Mouse (Mus musculus) heart, adult 11 months (tissue): ENCODE measurements around the gene Polr2f.

ENCODE experiments used
- DNase-seq: peaks from one replicate; pipeline ENCODE4 v3.0.0; 2022

Polr2f gene

GRCm38 (mm10) chr15:79122546-79122945 is 18.3 kb upstream of the Polr2f start:
- DNase-seq = peak; percentile 90

- peak; percentile 98 for DNase-seq
Observed at GRCm38 (mm10) chr15:79123751-79124150, 17.1 kb upstream of the Polr2f start.

GRCm38 (mm10) chr15:79124331-79124875 is 16.4 kb upstream of the Polr2f start:
- DNase-seq = peak; percentile 92

GRCm38 (mm10) chr15:79126217-79126932 is 14.4 kb upstream of the Polr2f start:
- peak; percentile 94 for DNase-seq

DNA sequence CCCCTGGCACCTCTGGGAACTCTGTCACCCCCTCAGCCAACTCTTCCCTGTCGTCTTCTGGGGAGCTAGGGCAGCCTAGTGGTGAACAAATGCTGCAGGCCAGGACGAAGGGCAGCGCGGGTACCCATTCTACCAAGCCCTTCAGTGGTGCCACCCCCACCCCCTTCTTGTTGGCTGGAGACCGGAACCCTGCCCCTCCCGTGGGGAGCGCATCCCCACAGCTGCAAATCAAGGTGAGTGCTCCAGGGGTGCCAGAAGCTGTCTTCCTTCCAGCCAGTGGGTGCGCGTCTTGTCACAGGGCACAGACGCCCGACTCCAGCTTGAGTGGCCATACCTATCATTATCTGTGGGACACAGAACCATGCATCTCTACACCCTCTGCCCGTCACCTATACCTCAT is 13.7 kb upstream of the Polr2f start:
- peak; percentile 92 for DNase-seq

DNA sequence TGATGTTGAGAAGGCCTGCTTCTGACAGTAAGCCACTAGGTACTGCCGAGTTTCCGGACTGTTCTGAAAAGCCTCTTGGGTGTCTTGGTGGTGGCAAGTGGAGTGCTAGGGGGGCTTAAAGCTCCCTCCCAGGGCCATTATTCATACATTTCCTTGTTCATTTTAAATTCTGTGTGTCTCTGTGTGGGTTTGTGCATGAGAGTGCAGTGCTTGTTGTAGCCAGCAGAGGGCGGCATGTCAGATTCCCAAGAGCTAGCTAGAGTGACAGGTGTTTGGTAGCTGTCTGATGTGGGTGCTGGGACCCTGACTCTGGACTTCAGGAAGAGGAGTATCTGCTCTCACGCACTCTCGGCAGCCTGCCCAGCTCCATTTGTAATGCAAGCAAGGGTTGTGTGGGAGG is 12.6 kb upstream of the Polr2f start:
- DNase-seq = peak; percentile 76

GRCm38 (mm10) chr15:79129311-79129710 is 11.5 kb upstream of the Polr2f start:
- no peak for DNase-seq

GRCm38 (mm10) chr15:79130782-79131181 is 10.0 kb upstream of the Polr2f start:
- DNase-seq = peak; percentile 91

DNA sequence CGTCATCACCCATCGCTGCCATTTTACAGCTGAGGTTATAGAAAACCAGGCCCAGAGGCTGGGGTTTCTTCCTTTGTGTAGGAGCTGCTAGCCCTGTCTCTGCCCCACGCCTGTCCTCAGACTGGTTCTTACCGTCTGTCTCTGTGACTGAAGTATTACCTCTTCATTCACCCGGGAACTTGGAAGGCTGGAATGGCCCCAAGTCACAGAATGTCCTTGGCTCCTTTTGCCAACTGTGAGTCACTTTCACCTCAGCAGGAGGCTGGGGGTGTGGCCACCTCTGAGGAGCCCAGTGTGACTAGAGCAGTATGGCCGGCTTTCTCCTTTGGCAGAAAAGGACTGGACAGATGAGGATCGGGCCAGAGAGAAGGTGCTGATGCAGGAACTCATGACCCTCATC is 9.4 kb upstream of the Polr2f start:
- peak; percentile 98 for DNase-seq

GRCm38 (mm10) chr15:79133191-79133661 is 7.6 kb upstream of the Polr2f start:
- peak; percentile 98 for DNase-seq

- DNase-seq = no peak
Observed at GRCm38 (mm10) chr15:79134496-79135270, 6.1 kb upstream of the Polr2f start.

GRCm38 (mm10) chr15:79135332-79135731 is 5.5 kb upstream of the Polr2f start:
- no peak for DNase-seq

DNA sequence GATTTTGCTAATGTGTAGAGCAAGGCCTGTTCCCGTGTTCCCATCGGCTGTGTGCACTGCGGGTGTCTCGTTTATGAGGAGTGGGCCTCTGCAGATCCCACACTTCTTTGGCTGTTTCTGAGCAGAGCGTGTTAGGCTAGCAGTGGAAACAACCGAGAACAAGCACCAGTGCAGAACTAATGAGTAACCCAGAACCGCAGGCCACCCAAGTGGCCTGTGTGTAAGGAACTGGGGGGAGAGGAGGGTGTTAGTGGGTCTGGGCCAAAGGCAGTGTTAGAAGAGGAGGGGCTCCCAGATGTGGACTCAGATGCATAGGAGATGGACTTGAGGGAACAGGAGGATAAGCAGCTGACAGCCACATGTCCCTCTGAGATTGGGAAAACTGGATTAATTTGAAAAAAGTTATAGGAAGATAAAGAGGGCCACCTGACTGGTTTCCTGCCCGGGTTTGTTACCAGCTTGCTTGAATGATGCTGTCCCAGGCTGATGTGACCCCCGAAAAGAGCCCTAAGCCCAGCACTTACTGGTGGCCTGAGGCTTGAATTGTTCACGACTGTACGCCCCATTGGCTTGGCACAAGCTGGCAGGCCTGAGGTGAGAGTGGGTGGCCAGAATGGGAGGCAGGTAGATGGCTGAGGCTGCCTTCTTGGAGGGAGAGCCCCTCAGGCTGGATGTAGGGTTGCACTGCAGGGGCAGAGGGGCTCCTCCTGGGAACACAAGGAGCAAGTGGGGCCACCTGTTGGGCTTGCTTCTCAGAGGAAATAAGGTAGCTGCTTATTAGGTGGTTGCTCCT is 4.8 kb upstream of the Polr2f start:
- no peak for DNase-seq

- DNase-seq = no peak
Observed at GRCm38 (mm10) chr15:79139640-79140039, 1.2 kb upstream of the Polr2f start.

- DNase-seq = no peak
Observed at GRCm38 (mm10) chr15:79141566-79141917, 733 bp downstream of the Polr2f start.

- no peak for DNase-seq
Observed at GRCm38 (mm10) chr15:79143316-79143715, 2.5 kb downstream of the Polr2f start.

DNA sequence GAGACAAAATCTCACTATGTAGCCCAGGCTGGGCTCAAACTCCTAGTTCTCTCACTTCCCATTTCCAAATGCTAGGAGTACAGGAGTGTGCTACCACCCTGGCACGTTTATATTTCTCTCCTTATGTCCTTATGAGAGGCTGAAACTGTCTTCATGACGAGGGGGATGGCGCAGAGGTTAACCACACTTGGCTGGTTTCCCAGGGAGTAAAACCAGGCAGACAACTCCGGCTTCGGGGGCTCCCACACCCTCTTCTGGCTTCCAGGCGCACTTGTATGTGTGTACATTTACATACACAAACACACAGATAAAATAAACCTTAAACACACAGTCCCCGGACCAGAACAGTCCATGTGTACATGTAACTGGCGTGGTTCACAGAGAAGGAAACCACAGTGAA is 3.2 kb downstream of the Polr2f start:
- DNase-seq = no peak

DNA sequence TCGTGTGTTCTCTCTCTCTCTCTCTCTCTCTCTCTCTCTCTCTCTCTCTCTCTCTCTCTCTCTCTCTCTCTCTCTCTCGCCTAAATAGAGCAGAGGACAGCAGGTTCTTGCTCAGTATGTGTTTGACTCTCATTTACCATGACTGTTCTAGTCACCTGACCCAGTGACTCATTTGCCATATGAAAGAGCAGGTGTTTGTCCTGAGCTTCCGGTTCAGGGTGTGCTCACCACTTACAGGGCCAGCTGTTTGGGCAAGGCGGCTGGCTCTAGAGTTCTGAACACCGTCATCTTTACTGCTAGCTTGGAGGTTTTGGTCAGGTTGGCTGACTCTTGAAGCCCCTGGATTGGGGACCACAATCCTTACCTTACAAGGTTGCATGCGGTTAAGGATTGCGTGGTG is 4.7 kb downstream of the Polr2f start:
- no peak for DNase-seq

- peak; percentile 96 for DNase-seq
Observed at GRCm38 (mm10) chr15:79148533-79148932, 7.7 kb downstream of the Polr2f start.

DNA sequence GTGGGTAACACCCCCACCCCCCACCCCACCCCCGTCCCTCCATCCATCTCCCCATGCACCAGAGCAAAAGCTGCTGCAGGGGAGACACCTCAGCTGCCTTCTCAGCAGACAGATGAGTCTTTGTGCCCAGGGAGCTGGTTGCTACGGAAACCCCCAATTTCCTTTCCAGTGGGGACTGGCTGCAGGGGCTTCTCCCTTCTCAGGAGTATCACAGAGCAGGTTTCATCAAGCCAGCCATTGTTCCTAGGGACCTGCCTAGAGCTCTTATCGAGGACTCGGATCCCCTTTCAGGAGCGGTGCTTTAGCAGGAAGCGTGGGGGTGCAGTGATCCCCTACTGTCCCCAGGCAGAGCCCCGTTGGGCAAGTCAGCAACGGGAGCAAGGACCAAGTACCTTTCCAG is 11.1 kb downstream of the Polr2f start:
- no peak for DNase-seq

- DNase-seq = no peak
Observed at GRCm38 (mm10) chr15:79152709-79153108, 11.9 kb downstream of the Polr2f start.

DNA sequence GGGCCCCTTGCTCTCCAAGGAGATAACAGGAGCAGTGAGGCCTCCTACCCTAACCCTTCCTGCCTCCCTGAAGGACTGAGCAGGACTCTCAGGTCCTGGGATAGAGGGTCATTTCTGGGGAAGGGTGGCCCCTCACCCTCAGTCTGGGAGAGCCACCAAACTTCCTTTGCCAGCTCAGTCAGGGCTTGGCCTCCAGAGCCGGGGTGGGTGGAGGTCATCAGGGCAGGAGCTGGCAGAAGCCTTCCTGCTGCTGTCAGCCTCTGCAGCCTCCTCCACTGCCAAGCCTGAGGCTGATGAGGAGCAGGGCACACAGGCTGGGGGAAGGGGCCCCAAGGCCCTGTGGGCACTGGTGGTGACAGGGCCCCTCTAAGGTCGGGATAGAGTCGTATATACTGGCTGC is 14.8 kb downstream of the Polr2f start:
- no peak for DNase-seq

DNA sequence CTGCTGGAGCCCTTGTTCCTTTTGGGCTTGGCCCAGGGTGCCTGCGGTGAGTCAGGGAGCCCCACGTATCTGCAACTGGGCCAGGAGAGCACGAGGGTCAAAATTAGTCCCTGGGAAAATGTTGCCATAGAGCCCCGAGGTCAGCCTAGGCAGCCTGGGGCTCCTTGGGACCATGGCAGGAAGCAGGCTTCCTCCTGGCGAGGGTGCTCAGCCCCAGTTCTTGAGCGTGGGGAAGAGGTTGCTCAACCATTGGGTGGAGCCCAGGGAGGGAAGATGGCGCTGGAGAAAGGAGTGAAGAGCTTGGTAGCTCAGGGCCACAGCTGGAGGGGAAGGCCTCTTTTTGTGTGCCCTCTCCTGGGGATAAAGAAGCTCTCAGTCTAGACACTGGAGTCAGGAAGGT is 21.5 kb downstream of the Polr2f start:
- DNase-seq = no peak
